Mouse (Mus musculus): ENCODE data around the gene Gm17949. TPM values are rescaled to one million over a fixed set of nuclear protein-coding genes. Genes with fewer than 3 reads are reported as not detected.

Gene Gm17949
- polyA plus RNA-seq, 2 experiments = 0.05 to 0.26 TPM

- no peaks in the 10 kb centered on the region for H3K27me3 ChIP-seq (ENCODE audit: control insufficient read depth, insufficient read depth, low read length)
- H3K9ac ChIP-seq (ENCODE audit: low read depth, low read length, severe bottlenecking) = no peak overlapping the region
- no peak for TF ChIP-seq POLR2A (IDR thresholded peaks at IDR 0.05; ENCODE audit: borderline replicate concordance, extremely low read depth, insufficient read depth, insufficient read length)
- no peaks in the 10 kb centered on the region for H3K9me3 ChIP-seq (ENCODE audit: control insufficient read depth, low read length)
- 0 out of 2 replicates have a peak, but pooled peaks cover under 1% of the 10 kb centered on the region for H3K36me3 ChIP-seq (ENCODE audit: control insufficient read depth, insufficient read depth, low read length)
- no peak overlapping the region for H3K4me3 ChIP-seq (replicated peaks; ENCODE audit: low read length)
- DNase-seq (ENCODE audit: low spot score) (no peak), ATAC-seq (ENCODE audit: low FRiP score, low read depth) (no peak)
- WGBS = 79% methylated on average over 3 of the region's 3 CpGs
- peaks cover 5% of the 10 kb centered on the region; the same call in 1 of the 2 replicates for H3K4me1 ChIP-seq (ENCODE audit: control insufficient read depth, insufficient read depth, low read length)
- H3K4me2 ChIP-seq (replicated peaks; ENCODE audit: low read depth, low read length, severe bottlenecking) = no peak overlapping the region
- no peak overlapping the region for H3K27ac ChIP-seq (replicated peaks; ENCODE audit: low read depth, low read length)
These were observed 25.0 kb upstream of the Gm17949 start for GRCm38 (mm10) chr17:56986105-56986805.

DNA sequence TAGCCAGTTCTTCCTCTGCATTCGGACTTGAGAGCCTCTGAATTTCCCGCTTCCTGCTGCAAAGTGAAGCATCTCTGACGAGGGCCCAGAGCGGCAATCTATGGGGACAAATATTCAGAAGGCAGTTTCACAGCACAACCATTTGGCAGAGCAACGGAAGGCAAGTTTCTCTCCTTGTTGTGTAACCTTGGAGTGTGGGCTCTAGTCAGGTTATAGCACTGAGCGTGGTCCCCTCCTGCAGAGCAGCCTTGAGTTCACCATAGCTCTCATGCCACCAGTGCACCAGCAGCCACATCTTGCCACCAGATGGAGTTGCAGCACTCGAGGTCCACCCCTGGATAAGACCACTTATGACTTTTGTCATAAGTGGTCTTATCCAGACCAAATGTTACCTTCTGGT lies 22.8 kb upstream of the Gm17949 start:
- H3K27me3 ChIP-seq (ENCODE audit: control insufficient read depth, insufficient read depth, low read length) = no peaks in the 10 kb centered on the region
- peaks cover 5% of the 10 kb centered on the region; the same call in 1 of the 2 replicates for H3K4me1 ChIP-seq (ENCODE audit: control insufficient read depth, insufficient read depth, low read length)
- no peak for DNase-seq (ENCODE audit: low spot score)
- no peak overlapping the region for H3K27ac ChIP-seq (replicated peaks; ENCODE audit: low read depth, low read length)
- ATAC-seq (ENCODE audit: low FRiP score, low read depth) = no peak
- H3K36me3 ChIP-seq (ENCODE audit: control insufficient read depth, insufficient read depth, low read length) = peaks cover 17% of the 10 kb centered on the region
- H3K9me3 ChIP-seq (ENCODE audit: control insufficient read depth, low read length) = no peaks in the 10 kb centered on the region
- WGBS = 78% methylated on average over 7 of the region's 7 CpGs
- H3K4me2 ChIP-seq (replicated peaks; ENCODE audit: low read depth, low read length, severe bottlenecking) = no peak overlapping the region
- no peak overlapping the region for H3K9ac ChIP-seq (ENCODE audit: low read depth, low read length, severe bottlenecking)
- no peak for TF ChIP-seq POLR2A (IDR thresholded peaks at IDR 0.05; ENCODE audit: borderline replicate concordance, extremely low read depth, insufficient read depth, insufficient read length)
- no peak overlapping the region for H3K4me3 ChIP-seq (replicated peaks; ENCODE audit: low read length)

GRCm38 (mm10) chr17:56988921-56989430 lies 22.3 kb upstream of the Gm17949 start:
- no peaks in the 10 kb centered on the region for H3K27me3 ChIP-seq (ENCODE audit: control insufficient read depth, insufficient read depth, low read length)
- 71% methylated on average over 7 of the region's 7 CpGs for WGBS
- H3K36me3 ChIP-seq (ENCODE audit: control insufficient read depth, insufficient read depth, low read length) = peaks cover 22% of the 10 kb centered on the region
- no peak overlapping the region for H3K27ac ChIP-seq (replicated peaks; ENCODE audit: low read depth, low read length)
- H3K4me3 ChIP-seq (replicated peaks; ENCODE audit: low read length) = peak overlapping the region; percentile 91
- DNase-seq (ENCODE audit: low spot score) (no peak), ATAC-seq (ENCODE audit: low FRiP score, low read depth) (no peak)
- TF ChIP-seq POLR2A (IDR thresholded peaks at IDR 0.05; ENCODE audit: borderline replicate concordance, extremely low read depth, insufficient read depth, insufficient read length) = no peak
- peak overlapping the region; percentile 86 for H3K4me2 ChIP-seq (replicated peaks; ENCODE audit: low read depth, low read length, severe bottlenecking)
- H3K4me1 ChIP-seq (ENCODE audit: control insufficient read depth, insufficient read depth, low read length) = peaks cover 5% of the 10 kb centered on the region; the same call in 1 of the 2 replicates
- no peaks in the 10 kb centered on the region for H3K9me3 ChIP-seq (ENCODE audit: control insufficient read depth, low read length)
- H3K9ac ChIP-seq (ENCODE audit: low read depth, low read length, severe bottlenecking) = no peak overlapping the region

DNA sequence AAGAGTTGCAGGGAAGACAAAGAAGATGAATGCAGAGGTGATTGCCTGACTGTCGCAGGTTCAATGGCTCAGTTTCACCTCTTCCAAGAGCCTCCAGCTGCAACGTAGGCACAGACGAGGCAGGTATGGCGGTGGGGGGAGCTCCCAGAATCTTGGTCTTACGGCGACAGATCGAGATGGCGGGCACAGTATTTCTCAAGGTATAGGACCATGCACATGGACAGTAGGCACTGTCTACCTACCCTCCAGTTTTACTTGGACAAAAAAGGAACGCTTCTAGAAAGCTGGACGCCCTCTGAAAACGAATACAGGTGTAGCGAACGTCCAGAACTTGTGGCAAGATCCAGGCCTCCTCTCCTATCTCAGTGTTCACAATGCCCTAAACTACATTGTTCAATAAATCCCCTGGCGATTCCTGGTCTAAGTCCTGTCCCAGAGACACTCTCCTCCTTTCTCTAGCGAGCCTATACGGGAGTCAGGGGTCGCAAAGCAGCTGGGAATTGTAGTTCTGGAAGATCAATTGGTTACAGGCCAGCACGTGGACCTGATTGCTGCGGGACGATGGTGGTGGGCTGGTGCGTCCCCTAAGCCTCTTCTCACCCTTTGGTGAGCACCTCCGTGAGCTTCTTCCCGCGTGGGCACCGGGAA lies 21.7 kb upstream of the Gm17949 start:
- H3K27ac ChIP-seq (replicated peaks; ENCODE audit: low read depth, low read length) = peak overlapping the region; percentile 55; the same call in 1 of the 2 replicates
- peaks cover 29% of the 10 kb centered on the region for H3K36me3 ChIP-seq (ENCODE audit: control insufficient read depth, insufficient read depth, low read length)
- H3K4me2 ChIP-seq (replicated peaks; ENCODE audit: low read depth, low read length, severe bottlenecking) = peak overlapping the region; percentile 86
- 4% methylated on average over 25 of the region's 25 CpGs for WGBS
- H3K4me3 ChIP-seq (replicated peaks; ENCODE audit: low read length) = peak overlapping the region; percentile 91
- H3K9ac ChIP-seq (ENCODE audit: low read depth, low read length, severe bottlenecking) = peak overlapping the region; percentile 87
- no peaks in the 10 kb centered on the region for H3K27me3 ChIP-seq (ENCODE audit: control insufficient read depth, insufficient read depth, low read length)
- no peaks in the 10 kb centered on the region for H3K9me3 ChIP-seq (ENCODE audit: control insufficient read depth, low read length)
- DNase-seq (ENCODE audit: low spot score) (peak; percentile 90), ATAC-seq (ENCODE audit: low FRiP score, low read depth) (peak; percentile 93)
- TF ChIP-seq POLR2A (IDR thresholded peaks at IDR 0.05; ENCODE audit: borderline replicate concordance, extremely low read depth, insufficient read depth, insufficient read length) = no peak
- peaks cover 5% of the 10 kb centered on the region; the same call in 1 of the 2 replicates for H3K4me1 ChIP-seq (ENCODE audit: control insufficient read depth, insufficient read depth, low read length)

- WGBS = under 1% methylated on average over 52 of the region's 52 CpGs
- DNase-seq (ENCODE audit: low spot score) (peak; percentile 96), ATAC-seq (ENCODE audit: low FRiP score, low read depth) (peak; percentile 97)
- peak within 1 kb of the TSS; percentile 87 for H3K9ac ChIP-seq (ENCODE audit: low read depth, low read length, severe bottlenecking)
- peak within 1 kb of the TSS; percentile 91 for H3K4me3 ChIP-seq (replicated peaks; ENCODE audit: low read length)
- H3K27me3 ChIP-seq (ENCODE audit: control insufficient read depth, insufficient read depth, low read length) = no peaks in the 10 kb centered on the region
- peak within 1 kb of the TSS; percentile 55; the same call in 1 of the 2 replicates for H3K27ac ChIP-seq (replicated peaks; ENCODE audit: low read depth, low read length)
- H3K4me1 ChIP-seq (ENCODE audit: control insufficient read depth, insufficient read depth, low read length) = peaks cover 5% of the 10 kb centered on the region; the same call in 1 of the 2 replicates
- peak; percentile 93 for TF ChIP-seq POLR2A (IDR thresholded peaks at IDR 0.05; ENCODE audit: borderline replicate concordance, extremely low read depth, insufficient read depth, insufficient read length)
- peak within 1 kb of the TSS; percentile 86 for H3K4me2 ChIP-seq (replicated peaks; ENCODE audit: low read depth, low read length, severe bottlenecking)
- H3K9me3 ChIP-seq (ENCODE audit: control insufficient read depth, low read length) = no peaks in the 10 kb centered on the region
- H3K36me3 ChIP-seq (ENCODE audit: control insufficient read depth, insufficient read depth, low read length) = peaks cover 35% of the 10 kb centered on the region
These were observed 21.0 kb upstream of the Gm17949 start, which contains the start of gene Clpp for GRCm38 (mm10) chr17:56990115-56990746. TSS of gene Clpp (plus strand) at chr17:56990305.

Measured in limb, embryonic 14.5 days (tissue).